Mouse (Mus musculus): ENCODE measurements at regions not wholly inside any gene's neighbourhood (a gene's known extent, or its start where the extent isn't known, plus 50 kb on each side); places are given as distances from the start of the nearest gene placed in this dataset.
A peak's percentile ranks its signal among the peaks of the same experiment; 100 is the strongest.

GRCm38 (mm10) chr3:144137483-144137882 lies 67.5 kb downstream of the Lmo4 start:
- no peak for DNase-seq (ENCODE audit: low read depth, low spot score)

GRCm38 (mm10) chr3:144136432-144136831 lies 68.6 kb downstream of the Lmo4 start:
- DNase-seq (ENCODE audit: low read depth, low spot score), result no peak

GRCm38 (mm10) chr3:144135646-144136045 lies 69.4 kb downstream of the Lmo4 start:
- DNase-seq (ENCODE audit: low read depth, low spot score), result no peak

- DNase-seq (ENCODE audit: low read depth, low spot score), result no peak
Measured at GRCm38 (mm10) chr3:144128042-144128441, 77.0 kb downstream of the Lmo4 start.

- peak; percentile 34 for DNase-seq (ENCODE audit: low read depth, low spot score)
Measured at GRCm38 (mm10) chr3:144124353-144124752, 80.7 kb downstream of the Lmo4 start.

- no peak for DNase-seq (ENCODE audit: low read depth, low spot score)
Measured at GRCm38 (mm10) chr3:144123361-144124072, 81.5 kb downstream of the Lmo4 start.

GRCm38 (mm10) chr3:144119076-144119475 lies 85.9 kb downstream of the Lmo4 start:
- DNase-seq (ENCODE audit: low read depth, low spot score), result no peak

GRCm38 (mm10) chr3:144113672-144114645 lies 91.1 kb downstream of the Lmo4 start:
- DNase-seq (ENCODE audit: low read depth, low spot score), result no peak

- DNase-seq (ENCODE audit: low read depth, low spot score), result no peak
Measured at GRCm38 (mm10) chr3:144110331-144111080, 94.5 kb downstream of the Lmo4 start.

- no peak for DNase-seq (ENCODE audit: low read depth, low spot score)
Measured at GRCm38 (mm10) chr3:144109769-144110168, 95.3 kb downstream of the Lmo4 start.

GRCm38 (mm10) chr3:144108310-144108709 lies 96.7 kb downstream of the Lmo4 start:
- no peak for DNase-seq (ENCODE audit: low read depth, low spot score)

- DNase-seq (ENCODE audit: low read depth, low spot score), result peak; percentile 37
Measured at GRCm38 (mm10) chr3:144107664-144108063, 97.4 kb downstream of the Lmo4 start.

GRCm38 (mm10) chr3:144104366-144104765 lies 100.7 kb downstream of the Lmo4 start:
- DNase-seq (ENCODE audit: low read depth, low spot score), result no peak

- DNase-seq (ENCODE audit: low read depth, low spot score), result no peak
Measured at GRCm38 (mm10) chr3:144099444-144099843, 105.6 kb downstream of the Lmo4 start.

- no peak for DNase-seq (ENCODE audit: low read depth, low spot score)
Measured at GRCm38 (mm10) chr3:144098762-144099161, 106.3 kb downstream of the Lmo4 start.

GRCm38 (mm10) chr3:144091231-144091630 lies 113.8 kb downstream of the Lmo4 start:
- no peak for DNase-seq (ENCODE audit: low read depth, low spot score)

GRCm38 (mm10) chr3:144089790-144090256 lies 115.2 kb downstream of the Lmo4 start:
- no peak for DNase-seq (ENCODE audit: low read depth, low spot score)

GRCm38 (mm10) chr3:144088261-144088884 lies 116.6 kb downstream of the Lmo4 start:
- DNase-seq (ENCODE audit: low read depth, low spot score), result no peak

GRCm38 (mm10) chr3:144087771-144088170 lies 117.2 kb downstream of the Lmo4 start:
- no peak for DNase-seq (ENCODE audit: low read depth, low spot score)

GRCm38 (mm10) chr3:144086176-144086575 lies 118.8 kb downstream of the Lmo4 start:
- no peak for DNase-seq (ENCODE audit: low read depth, low spot score)

GRCm38 (mm10) chr3:144079960-144080359 lies 125.1 kb downstream of the Lmo4 start:
- no peak for DNase-seq (ENCODE audit: low read depth, low spot score)

Data from brain, embryonic 18.5 days (tissue).